Mouse (Mus musculus) embryonic facial prominence, embryonic 14.5 days (tissue): ENCODE measurements around the gene Smyd3. TPM values are rescaled to one million over a fixed set of nuclear protein-coding genes. Genes with fewer than 3 reads are reported as not detected.
A peak's percentile ranks its signal among the peaks of the same experiment; 100 is the strongest.

ENCODE experiments used
- ATAC-seq: fragments of 200-750 bp; cut with Nextera tagmentation; 2 replicates; pipeline ENCODE4 v1.8.0; 2017; ENCODE audit warnings: low read depth, moderate number of reproducible peaks, moderate TSS enrichment
- DNase-seq: peaks from one replicate; pipeline ENCODE4 v3.0.0-alpha.2; 2015; ENCODE audit warnings: low spot score
- H3K27ac ChIP-seq: fragments of 300-500 bp; sonication (generic); replicated peaks from 2 replicates; pipeline ENCODE4 v1.5.1; 2014; ENCODE audit warnings: low read depth, mild to moderate bottlenecking, low read length, moderate library complexity
- H3K27me3 ChIP-seq: fragments of 300-500 bp; sonication (generic); replicated peaks from 2 replicates; pipeline ENCODE4 v1.6.1; 2014; ENCODE audit warnings: low read length; ENCODE audit not compliant: control insufficient read depth, insufficient read depth
- H3K36me3 ChIP-seq: fragments of 300-500 bp; sonication (generic); 2 replicates; pipeline ENCODE4 v1.6.1; 2014; ENCODE audit warnings: low read length, mixed read lengths; ENCODE audit not compliant: control insufficient read depth, insufficient read depth
- H3K4me1 ChIP-seq: fragments of 300-500 bp; sonication (generic); 2 replicates; pipeline ENCODE4 v1.6.1; 2014; ENCODE audit warnings: antibody characterized with exemption, low read length; ENCODE audit not compliant: control insufficient read depth, insufficient read depth
- H3K4me2 ChIP-seq: fragments of 300-500 bp; sonication (generic); 2 replicates; pipeline ENCODE4 v1.6.1; 2014; ENCODE audit warnings: low read depth, mild to moderate bottlenecking, low read length, moderate library complexity, mixed read lengths
- H3K4me3 ChIP-seq: fragments of 300-500 bp; sonication (generic); 2 replicates; pipeline ENCODE4 v1.5.1; 2014; ENCODE audit warnings: low read depth, mild to moderate bottlenecking, low read length
- H3K9ac ChIP-seq: fragments of 300-500 bp; sonication (generic); 2 replicates; pipeline ENCODE4 v1.6.1; 2014; ENCODE audit warnings: low read depth, mild to moderate bottlenecking, low read length, moderate library complexity, mixed read lengths
- H3K9me3 ChIP-seq: fragments of 300-500 bp; sonication (generic); 2 replicates; pipeline ENCODE4 v1.6.1; 2016; ENCODE audit warnings: low read length; ENCODE audit not compliant: control insufficient read depth
- WGBS: fragments of 180-500 bp; shearing (Covaris S2); extraction: QIAGEN DNeasy Blood & Tissue Kit; methylation state at CpG from one replicate; pipeline ENCODE4 v1.1.7; 2014; 5-methylcytosine and 5-hydroxymethylcytosine counted together
- polyA plus RNA-seq: library from polyadenylated mRNA; unstranded; fragments of >200 nt; fragmentation: Nextera tagmentation; extraction: Ambion mirVana; gene quantifications from 2 replicates; pipeline ENCODE4 v1.2.1, GENCODE M21; 2014

The Smyd3 gene
- polyA plus RNA-seq, 1 experiment from 2014 or later, result 16.7 TPM

GRCm38 (mm10) chr1:179108759-179109158, 409.1 kb downstream of the Smyd3 start:
- Histone ChIP-seq H3K4me1 (peaks cover 32% of the 10 kb centered on the region), H3K9me3 (no peaks in the 10 kb centered on the region), H3K27ac (peak overlapping the region; percentile 78), H3K36me3 (no peaks in the 10 kb centered on the region), H3K27me3 (no peaks in the 10 kb centered on the region), H3K4me2 (no peak overlapping the region), H3K9ac (no peak overlapping the region), H3K4me3 (no peak overlapping the region)
- WGBS, result 29% methylated on average over 6 of the region's 7 CpGs
- ATAC-seq (no peak), DNase-seq (no peak)

- peak; percentile 70 for DNase-seq
- H3K27ac ChIP-seq, result peak overlapping the region; percentile 78
- H3K27me3 ChIP-seq, result no peaks in the 10 kb centered on the region
- H3K4me3 ChIP-seq, result no peak overlapping the region
- no peaks in the 10 kb centered on the region for H3K9me3 ChIP-seq
- no peak overlapping the region for H3K9ac ChIP-seq
- peaks cover 32% of the 10 kb centered on the region for H3K4me1 ChIP-seq
- H3K36me3 ChIP-seq, result no peaks in the 10 kb centered on the region
- ATAC-seq, result 0 out of 2 replicates have a peak, but pooled peaks have one; percentile 34
- 25% methylated on average over 16 of the region's 16 CpGs for WGBS
- H3K4me2 ChIP-seq, result peak overlapping the region; percentile 24
Measured at GRCm38 (mm10) chr1:179107761-179108694, 409.8 kb downstream of the Smyd3 start.

- peak; percentile 96 for DNase-seq
Measured at GRCm38 (mm10) chr1:179107211-179107610, 410.6 kb downstream of the Smyd3 start.

GRCm38 (mm10) chr1:179106702-179107145, 411.1 kb downstream of the Smyd3 start:
- peak; percentile 51 for DNase-seq
- WGBS, result 55% methylated on average over 6 of the region's 6 CpGs

More at GRCm38 (mm10) chr1:179107211-179107610, 410.6 kb downstream of the Smyd3 start:
- Histone ChIP-seq H3K27ac (peak overlapping the region; percentile 83), H3K9me3 (no peaks in the 10 kb centered on the region), H3K4me3 (no peak overlapping the region), H3K9ac (no peak overlapping the region), H3K27me3 (no peaks in the 10 kb centered on the region), H3K36me3 (no peaks in the 10 kb centered on the region), H3K4me2 (peak overlapping the region; percentile 24), H3K4me1 (peaks cover 32% of the 10 kb centered on the region)
- WGBS, result 25% methylated on average over 7 of the region's 7 CpGs
- peak; percentile 89 for ATAC-seq

GRCm38 (mm10) chr1:179106103-179106701, 411.6 kb downstream of the Smyd3 start:
- H3K36me3 ChIP-seq, result no peaks in the 10 kb centered on the region
- no peak overlapping the region for H3K4me2 ChIP-seq
- peak overlapping the region; percentile 83 for H3K27ac ChIP-seq
- DNase-seq (no peak), ATAC-seq (no peak)
- no peak overlapping the region for H3K4me3 ChIP-seq
- peaks cover 32% of the 10 kb centered on the region for H3K4me1 ChIP-seq
- WGBS, result 59% methylated on average over 18 of the region's 18 CpGs
- no peaks in the 10 kb centered on the region for H3K9me3 ChIP-seq
- H3K27me3 ChIP-seq, result no peaks in the 10 kb centered on the region
- no peak overlapping the region; the same call in 1 of the 2 replicates for H3K9ac ChIP-seq

More at GRCm38 (mm10) chr1:179106702-179107145, 411.1 kb downstream of the Smyd3 start:
- Histone ChIP-seq H3K4me3 (no peak overlapping the region), H3K36me3 (no peaks in the 10 kb centered on the region), H3K4me1 (peaks cover 32% of the 10 kb centered on the region), H3K9ac (no peak overlapping the region; the same call in 1 of the 2 replicates), H3K27ac (peak overlapping the region; percentile 83), H3K9me3 (no peaks in the 10 kb centered on the region), H3K4me2 (no peak overlapping the region), H3K27me3 (no peaks in the 10 kb centered on the region)
- ATAC-seq, result peak; percentile 50

- no peaks in the 10 kb centered on the region for H3K9me3 ChIP-seq
- H3K4me3 ChIP-seq, result no peak overlapping the region
- DNase-seq, result no peak
- H3K27me3 ChIP-seq, result no peaks in the 10 kb centered on the region
- no peaks in the 10 kb centered on the region for H3K36me3 ChIP-seq
- H3K27ac ChIP-seq, result no peak overlapping the region
- WGBS, result 91% methylated on average over 8 of the region's 8 CpGs
- no peak for ATAC-seq
- H3K4me1 ChIP-seq, result peaks cover 32% of the 10 kb centered on the region
- no peak overlapping the region for H3K9ac ChIP-seq
- H3K4me2 ChIP-seq, result no peak overlapping the region
Measured at GRCm38 (mm10) chr1:179104447-179104846, 413.4 kb downstream of the Smyd3 start.

- H3K27ac ChIP-seq, result peak overlapping the region; percentile 83
- H3K4me3 ChIP-seq, result no peak overlapping the region
- H3K27me3 ChIP-seq, result no peaks in the 10 kb centered on the region
- DNase-seq, result peak; percentile 85
- peak overlapping the region; percentile 25; the same call in 1 of the 2 replicates for H3K4me2 ChIP-seq
- 34% methylated on average over 8 of the region's 8 CpGs for whole genome bisulfite sequencing
- no peaks in the 10 kb centered on the region for H3K9me3 ChIP-seq
- ATAC-seq, result peak; percentile 71
- no peak overlapping the region for H3K9ac ChIP-seq
- H3K4me1 ChIP-seq, result peaks cover 17% of the 10 kb centered on the region
- no peaks in the 10 kb centered on the region for H3K36me3 ChIP-seq
Measured at GRCm38 (mm10) chr1:179096993-179097392, 420.8 kb downstream of the Smyd3 start.

GRCm38 (mm10) chr1:179096323-179096722, 421.5 kb downstream of the Smyd3 start:
- no peak overlapping the region for H3K9ac ChIP-seq
- peak overlapping the region; percentile 83 for H3K27ac ChIP-seq
- peak overlapping the region; percentile 25; the same call in 1 of the 2 replicates for H3K4me2 ChIP-seq
- ATAC-seq (no peak), DNase-seq (no peak)
- no peaks in the 10 kb centered on the region for H3K36me3 ChIP-seq
- peaks cover 17% of the 10 kb centered on the region for H3K4me1 ChIP-seq
- H3K4me3 ChIP-seq, result no peak overlapping the region
- 36% methylated on average over 5 of the region's 5 CpGs for WGBS
- no peaks in the 10 kb centered on the region for H3K9me3 ChIP-seq
- H3K27me3 ChIP-seq, result no peaks in the 10 kb centered on the region
